In genomic region chr7:143021356-143022164, GRCm38 (mm10) we compare ENCODE assay signal across 1 mouse cellular context.
A peak's percentile ranks its signal among the peaks of the same experiment; 100 is the strongest.
TF ChIP-seq lines count a peak whose summit lies in the region.

No protein-coding gene starts in this region.

TF ChIP-seq in CH12.LX, 34 proteins besides CTCF, POLR2A, EP300 and RAD21:
- no peak for TF ChIP-seq USF2 (conservative IDR thresholded peaks at IDR 0.05; ENCODE audit: low read depth, low read length)
- TF ChIP-seq ETS1 (conservative IDR thresholded peaks at IDR 0.05; ENCODE audit: low read depth, low read length), result peak; percentile 53
- peak; percentile 60; the same call in 1 of the 2 replicates for TF ChIP-seq SIN3A (IDR thresholded peaks at IDR 0.05; ENCODE audit: low read length)
- TF ChIP-seq TCF12 (IDR thresholded peaks at IDR 0.05; ENCODE audit: low read depth, low read length), result 0 out of 2 replicates have a peak, but pooled peaks have one; percentile 14
- TF ChIP-seq ZMIZ1 (IDR thresholded peaks at IDR 0.05; ENCODE audit: low read depth, low read length), result peak; percentile 20; the same call in 1 of the 2 replicates
- 0 out of 2 replicates have a peak, but pooled peaks have one; percentile 42 for TF ChIP-seq RCOR1 (conservative IDR thresholded peaks at IDR 0.05; ENCODE audit: low read depth, low read length)
- 0 out of 2 replicates have a peak, but pooled peaks have one; percentile 14 for TF ChIP-seq HCFC1 (IDR thresholded peaks at IDR 0.05; ENCODE audit: low read depth, low read length)
- no peak for TF ChIP-seq PAX5 (IDR thresholded peaks at IDR 0.05; ENCODE audit: low read length)
- TF ChIP-seq POLR2AphosphoS2 (IDR thresholded peaks at IDR 0.05; ENCODE audit: low read depth, low read length), result no peak; the same call in 1 of the 2 replicates
- TF ChIP-seq TBP (conservative IDR thresholded peaks at IDR 0.05; ENCODE audit: low read depth, low read length), result peak; percentile 67; the same call in 1 of the 2 replicates
- no peak for TF ChIP-seq NRF1 (IDR thresholded peaks at IDR 0.05; ENCODE audit: low read depth, low read length)
- TF ChIP-seq SMC3 (IDR thresholded peaks at IDR 0.05; ENCODE audit: low read depth, low read length), result no peak
- peak; percentile 78 for TF ChIP-seq MYC (IDR thresholded peaks at IDR 0.05; ENCODE audit: low read depth, low read length)
- TF ChIP-seq JUN (IDR thresholded peaks at IDR 0.05; ENCODE audit: insufficient read depth, low read depth, low read length), result 0 out of 2 replicates have a peak, but pooled peaks have one; percentile 9
- TF ChIP-seq MAFK (IDR thresholded peaks at IDR 0.05; ENCODE audit: insufficient replicate concordance, low read length), result peak; percentile 23; the same call in 1 of the 2 replicates
- TF ChIP-seq MXI1 (IDR thresholded peaks at IDR 0.05; ENCODE audit: low read depth, low read length), result peak; percentile 38; the same call in 1 of the 2 replicates
- no peak; the same call in 1 of the 2 replicates for TF ChIP-seq CHD2 (IDR thresholded peaks at IDR 0.05; ENCODE audit: low read length)
- no peak for TF ChIP-seq E2F4 (IDR thresholded peaks at IDR 0.05; ENCODE audit: insufficient replicate concordance, low read depth, low read length)
- no peak for TF ChIP-seq ZKSCAN1 (IDR thresholded peaks at IDR 0.05; ENCODE audit: borderline replicate concordance, low read depth, low read length)
- TF ChIP-seq UBTF (IDR thresholded peaks at IDR 0.05; ENCODE audit: low read depth, low read length), result no peak
- no peak for TF ChIP-seq CHD1 (IDR thresholded peaks at IDR 0.05; ENCODE audit: low read depth, low read length)
- TF ChIP-seq ZNF384 (IDR thresholded peaks at IDR 0.05; ENCODE audit: low read depth, low read length), result no peak
- peak; percentile 60; the same call in 1 of the 2 replicates for TF ChIP-seq MEF2A (IDR thresholded peaks at IDR 0.05; ENCODE audit: borderline replicate concordance, low read depth, low read length)
- 0 out of 2 replicates have a peak, but pooled peaks have one; percentile 11 for TF ChIP-seq JUND (conservative IDR thresholded peaks at IDR 0.05; ENCODE audit: low read depth, low read length)
- no peak for TF ChIP-seq ZC3H11A (IDR thresholded peaks at IDR 0.05; ENCODE audit: low read depth, low read length)
- TF ChIP-seq NELFE (IDR thresholded peaks at IDR 0.05; ENCODE audit: low read depth, low read length), result no peak
- no peak for TF ChIP-seq MAZ (IDR thresholded peaks at IDR 0.05; ENCODE audit: low read depth, low read length)
- peak; percentile 66 for TF ChIP-seq MAX (IDR thresholded peaks at IDR 0.05; ENCODE audit: low read length)
- TF ChIP-seq USF1 (IDR thresholded peaks at IDR 0.05; ENCODE audit: low read depth, low read length), result no peak
- TF ChIP-seq BHLHE40 (IDR thresholded peaks at IDR 0.05; ENCODE audit: low read depth, low read length), result peak; percentile 41
- no peak for TF ChIP-seq GABPA (IDR thresholded peaks at IDR 0.05; ENCODE audit: insufficient replicate concordance, low read depth, low read length)
- TF ChIP-seq IRF4 (IDR thresholded peaks at IDR 0.05; ENCODE audit: low read depth, low read length), result peak; percentile 72; the same call in 1 of the 2 replicates
- TF ChIP-seq KAT2A (IDR thresholded peaks at IDR 0.05; ENCODE audit: insufficient replicate concordance, low read length), result no peak
- TF ChIP-seq ELF1 (IDR thresholded peaks at IDR 0.05; ENCODE audit: low read depth, low read length), result peak; percentile 34; the same call in 1 of the 2 replicates
